Mouse (Mus musculus): Measurements from ENCODE around the gene Plxdc1. TPM values are rescaled to one million over a fixed set of nuclear protein-coding genes. Genes with fewer than 3 reads are reported as not detected.

The Plxdc1 gene
- polyA plus RNA-seq, 1 experiment: 0.02 TPM

DNA sequence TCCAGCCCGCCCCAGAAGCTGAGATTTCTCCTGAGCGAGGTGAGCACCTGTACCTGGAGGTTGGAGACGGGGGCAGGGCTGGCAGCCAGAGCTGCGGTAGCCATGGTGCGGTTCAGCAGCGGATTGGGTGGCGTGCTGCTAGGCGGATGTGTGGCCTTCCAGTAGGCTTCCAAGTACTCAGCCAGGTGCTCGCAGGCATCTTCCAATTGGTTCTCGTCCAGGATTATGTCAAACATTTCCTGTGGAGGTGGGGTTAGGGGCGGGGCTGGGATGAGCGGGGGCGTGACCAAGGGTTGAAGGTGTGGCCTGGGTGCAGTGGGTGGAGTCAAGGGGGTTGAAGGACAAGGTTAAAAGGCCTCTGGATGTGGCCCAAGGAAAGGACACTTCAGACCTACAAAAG, 18.8 kb upstream of the Plxdc1 start:
- TF ChIP-seq TAL1 (IDR thresholded peaks at IDR 0.05; ENCODE audit: low read length) (no peak), GATA1 (IDR thresholded peaks at IDR 0.05; ENCODE audit: low read length) (no peak)
- Histone ChIP-seq H3K4me3 (replicated peaks) (no peak overlapping the region), H3K4me1 (ENCODE audit: control insufficient read depth) (peaks cover 17% of the 10 kb centered on the region), H3K36me3 (ENCODE audit: control insufficient read depth) (no peaks in the 10 kb centered on the region), H3K27me3 (ENCODE audit: control insufficient read depth) (peaks cover 42% of the 10 kb centered on the region), H3K9me3 (ENCODE audit: control insufficient read depth, low read length) (no peaks in the 10 kb centered on the region; the same call in 1 of the 2 replicates)

- no peaks in the 10 kb centered on the region; the same call in 1 of the 2 replicates for H3K9me3 ChIP-seq (ENCODE audit: control insufficient read depth, low read length)
- H3K4me3 ChIP-seq (replicated peaks): no peak overlapping the region
- H3K4me1 ChIP-seq (ENCODE audit: control insufficient read depth): peaks cover 17% of the 10 kb centered on the region
- H3K27me3 ChIP-seq (ENCODE audit: control insufficient read depth): peaks cover 49% of the 10 kb centered on the region
- H3K36me3 ChIP-seq (ENCODE audit: control insufficient read depth): no peaks in the 10 kb centered on the region
- TF ChIP-seq TAL1 (IDR thresholded peaks at IDR 0.05; ENCODE audit: low read length): no peak
- no peak for TF ChIP-seq GATA1 (IDR thresholded peaks at IDR 0.05; ENCODE audit: low read length)
These were observed 17.9 kb upstream of the Plxdc1 start for GRCm38 (mm10) chr11:98004161-98004560.

GRCm38 (mm10) chr11:98003171-98003671, 17.0 kb upstream of the Plxdc1 start:
- Histone ChIP-seq H3K36me3 (ENCODE audit: control insufficient read depth) (no peaks in the 10 kb centered on the region), H3K9me3 (ENCODE audit: control insufficient read depth, low read length) (no peaks in the 10 kb centered on the region; the same call in 1 of the 2 replicates), H3K4me1 (ENCODE audit: control insufficient read depth) (peaks cover 17% of the 10 kb centered on the region), H3K27me3 (ENCODE audit: control insufficient read depth) (peaks cover 52% of the 10 kb centered on the region), H3K4me3 (replicated peaks) (no peak overlapping the region)
- TF ChIP-seq TAL1 (IDR thresholded peaks at IDR 0.05; ENCODE audit: low read length) (no peak), GATA1 (IDR thresholded peaks at IDR 0.05; ENCODE audit: low read length) (no peak)

GRCm38 (mm10) chr11:98002627-98003026, 16.4 kb upstream of the Plxdc1 start:
- Histone ChIP-seq H3K4me1 (ENCODE audit: control insufficient read depth) (peaks cover 17% of the 10 kb centered on the region), H3K36me3 (ENCODE audit: control insufficient read depth) (no peaks in the 10 kb centered on the region), H3K27me3 (ENCODE audit: control insufficient read depth) (peaks cover 54% of the 10 kb centered on the region), H3K4me3 (replicated peaks) (no peak overlapping the region), H3K9me3 (ENCODE audit: control insufficient read depth, low read length) (no peaks in the 10 kb centered on the region; the same call in 1 of the 2 replicates)
- TF ChIP-seq GATA1 (IDR thresholded peaks at IDR 0.05; ENCODE audit: low read length) (no peak), TAL1 (IDR thresholded peaks at IDR 0.05; ENCODE audit: low read length) (no peak)

- no peaks in the 10 kb centered on the region for H3K36me3 ChIP-seq (ENCODE audit: control insufficient read depth)
- no peak overlapping the region for H3K4me3 ChIP-seq (replicated peaks)
- H3K9me3 ChIP-seq (ENCODE audit: control insufficient read depth, low read length): no peaks in the 10 kb centered on the region; the same call in 1 of the 2 replicates
- peaks cover 17% of the 10 kb centered on the region for H3K4me1 ChIP-seq (ENCODE audit: control insufficient read depth)
- no peak for TF ChIP-seq GATA1 (IDR thresholded peaks at IDR 0.05; ENCODE audit: low read length)
- no peak for TF ChIP-seq TAL1 (IDR thresholded peaks at IDR 0.05; ENCODE audit: low read length)
- H3K27me3 ChIP-seq (ENCODE audit: control insufficient read depth): peaks cover 54% of the 10 kb centered on the region
These were observed 15.7 kb upstream of the Plxdc1 start for GRCm38 (mm10) chr11:98001986-98002385.

DNA sequence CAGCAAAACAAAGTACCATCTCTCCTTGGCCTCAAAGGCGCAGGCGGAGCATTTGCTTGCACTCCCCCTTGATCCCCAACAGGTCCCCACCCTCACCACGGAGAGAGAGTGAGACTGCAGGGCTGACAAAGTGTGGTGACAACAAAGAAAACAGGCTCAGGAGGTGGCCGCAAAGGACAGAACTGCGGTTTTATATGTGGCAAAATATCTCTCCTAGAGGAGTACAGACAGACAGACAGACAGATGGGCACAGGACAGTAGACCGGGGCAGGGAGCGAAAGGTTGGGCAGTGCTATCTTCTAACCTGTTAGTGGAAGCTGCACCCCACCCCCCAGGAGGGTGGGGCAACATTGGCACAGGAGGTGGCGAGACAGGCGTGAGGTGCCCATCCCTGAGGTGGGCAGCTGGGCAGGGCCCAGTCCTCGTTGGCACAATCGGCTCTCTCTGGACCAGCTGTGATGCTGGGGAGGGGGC, 15.1 kb upstream of the Plxdc1 start:
- Histone ChIP-seq H3K36me3 (ENCODE audit: control insufficient read depth) (no peaks in the 10 kb centered on the region), H3K4me3 (replicated peaks) (no peak overlapping the region), H3K4me1 (ENCODE audit: control insufficient read depth) (peaks cover 17% of the 10 kb centered on the region), H3K27me3 (ENCODE audit: control insufficient read depth) (peaks cover 54% of the 10 kb centered on the region), H3K9me3 (ENCODE audit: control insufficient read depth, low read length) (no peaks in the 10 kb centered on the region; the same call in 1 of the 2 replicates)
- no peak for TF ChIP-seq TAL1 (IDR thresholded peaks at IDR 0.05; ENCODE audit: low read length)
- no peak for TF ChIP-seq GATA1 (IDR thresholded peaks at IDR 0.05; ENCODE audit: low read length)

DNA sequence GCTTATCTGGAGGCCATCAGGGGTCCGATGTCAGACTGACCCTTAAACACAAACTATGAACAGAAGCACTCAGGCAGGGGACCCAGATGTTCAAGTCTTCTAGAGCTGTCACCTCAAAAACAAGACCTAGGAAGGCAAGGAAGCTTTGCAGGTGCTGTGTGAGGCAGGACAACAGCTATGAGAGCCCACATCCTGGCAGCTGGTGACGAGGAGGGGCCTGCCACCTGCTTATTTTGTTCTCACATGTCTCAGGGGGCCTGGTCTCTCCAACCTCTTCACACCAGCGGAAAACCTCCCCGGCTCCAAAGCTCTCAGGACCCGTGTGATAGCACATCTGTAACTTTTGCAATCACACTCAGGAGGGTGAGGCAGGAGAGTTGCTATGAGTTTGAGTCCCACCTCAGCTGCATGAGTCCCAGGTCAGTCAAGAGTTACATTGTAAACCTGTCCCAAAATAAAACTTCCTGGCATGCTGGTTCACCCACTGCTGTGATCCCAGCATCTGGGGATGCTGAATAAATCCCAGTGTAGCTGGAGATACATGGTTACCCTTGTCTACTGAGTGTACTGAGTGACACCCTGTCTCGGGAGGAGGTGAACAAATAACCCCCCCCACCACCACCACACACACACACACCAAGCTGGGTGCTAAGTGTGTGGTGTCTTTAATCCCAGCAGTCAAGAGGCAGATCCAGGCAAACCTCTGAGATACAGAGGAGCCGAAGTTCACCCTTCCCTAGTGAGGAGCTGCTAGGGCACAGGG, 14.3 kb upstream of the Plxdc1 start:
- Histone ChIP-seq H3K4me3 (replicated peaks) (no peak overlapping the region), H3K4me1 (ENCODE audit: control insufficient read depth) (peaks cover 21% of the 10 kb centered on the region), H3K27me3 (ENCODE audit: control insufficient read depth) (peaks cover 60% of the 10 kb centered on the region), H3K9me3 (ENCODE audit: control insufficient read depth, low read length) (no peaks in the 10 kb centered on the region; the same call in 1 of the 2 replicates), H3K36me3 (ENCODE audit: control insufficient read depth) (no peaks in the 10 kb centered on the region)
- no peak for TF ChIP-seq GATA1 (IDR thresholded peaks at IDR 0.05; ENCODE audit: low read length)
- TF ChIP-seq TAL1 (IDR thresholded peaks at IDR 0.05; ENCODE audit: low read length): no peak

- H3K27me3 ChIP-seq (ENCODE audit: control insufficient read depth): peaks cover 63% of the 10 kb centered on the region
- H3K36me3 ChIP-seq (ENCODE audit: control insufficient read depth): no peaks in the 10 kb centered on the region
- no peak overlapping the region for H3K4me3 ChIP-seq (replicated peaks)
- peaks cover 25% of the 10 kb centered on the region for H3K4me1 ChIP-seq (ENCODE audit: control insufficient read depth)
- no peak for TF ChIP-seq GATA1 (IDR thresholded peaks at IDR 0.05; ENCODE audit: low read length)
- no peak for TF ChIP-seq TAL1 (IDR thresholded peaks at IDR 0.05; ENCODE audit: low read length)
- H3K9me3 ChIP-seq (ENCODE audit: control insufficient read depth, low read length): no peaks in the 10 kb centered on the region; the same call in 1 of the 2 replicates
These were observed 13.5 kb upstream of the Plxdc1 start for GRCm38 (mm10) chr11:97999748-98000147.

DNA sequence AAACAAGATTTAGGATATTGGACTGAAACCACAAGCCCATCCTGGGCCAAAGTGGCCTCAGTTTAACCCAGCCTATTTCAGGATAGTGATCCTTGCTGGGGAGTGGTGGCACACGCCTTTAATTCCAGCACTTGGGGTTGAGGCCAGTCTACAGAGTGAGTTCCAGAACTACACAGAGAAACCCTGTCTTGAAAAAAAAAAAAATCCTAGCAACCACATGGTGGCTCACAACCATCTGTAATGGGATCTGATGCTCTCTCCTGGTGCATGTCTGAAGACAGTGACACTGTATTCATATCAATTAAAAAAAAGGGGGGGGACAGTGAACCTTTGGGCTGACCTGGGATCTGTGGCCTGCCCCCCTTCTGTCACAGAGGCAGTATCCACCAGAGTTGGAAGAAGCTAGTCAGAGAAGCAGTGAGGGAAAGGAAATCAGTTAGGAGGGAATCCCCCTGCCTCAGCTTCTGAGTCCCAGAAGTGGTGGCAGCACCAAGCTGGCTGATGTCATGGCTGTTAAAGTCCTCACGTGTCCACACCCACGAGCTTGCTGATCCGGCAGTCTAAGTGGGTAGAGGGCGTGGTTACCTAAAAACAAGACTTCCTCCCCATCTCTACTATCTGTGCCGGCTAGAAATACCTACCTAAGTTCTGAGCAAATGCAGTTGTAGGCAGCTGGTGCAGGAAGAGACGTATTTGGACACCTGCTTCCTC, 12.8 kb upstream of the Plxdc1 start:
- peaks cover 31% of the 10 kb centered on the region for H3K4me1 ChIP-seq (ENCODE audit: control insufficient read depth)
- H3K4me3 ChIP-seq (replicated peaks): no peak overlapping the region
- no peak for TF ChIP-seq GATA1 (IDR thresholded peaks at IDR 0.05; ENCODE audit: low read length)

More for the DNA sequence above, 12.8 kb upstream of the Plxdc1 start:
- Histone ChIP-seq H3K27me3 (ENCODE audit: control insufficient read depth) (peaks cover 60% of the 10 kb centered on the region), H3K36me3 (ENCODE audit: control insufficient read depth) (no peaks in the 10 kb centered on the region), H3K9me3 (ENCODE audit: control insufficient read depth, low read length) (no peaks in the 10 kb centered on the region; the same call in 1 of the 2 replicates)

Data from erythroblast, embryonic 14.5 days (primary cell).